Mouse (Mus musculus): ENCODE measurements around the gene Rwdd4a. TPM values are rescaled to one million over a fixed set of nuclear protein-coding genes. Genes with fewer than 3 reads are reported as not detected.

Rwdd4a gene
- polyA plus RNA-seq, 1 experiment from 2014 or later = 58.2 TPM

DNA sequence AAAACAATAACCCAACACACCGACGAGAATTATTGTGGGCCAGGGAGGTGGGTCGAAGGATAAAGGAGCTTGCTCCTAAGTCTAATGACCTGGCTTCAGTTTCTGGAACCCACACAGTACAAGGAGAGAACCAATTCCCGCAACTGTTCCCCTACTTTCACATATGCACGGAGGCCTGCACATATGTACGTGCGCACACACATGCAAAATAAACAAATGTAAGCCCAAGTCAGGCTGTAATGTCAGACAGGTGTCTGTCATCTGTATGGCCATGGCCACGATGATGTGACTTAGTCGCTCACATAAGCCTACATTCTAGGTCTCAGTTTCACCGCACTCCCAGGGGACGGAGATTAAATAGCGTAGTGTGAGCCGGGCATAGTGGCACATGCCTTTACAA, 30.9 kb upstream of the Rwdd4a start:
- H3K36me3 ChIP-seq (ENCODE audit: insufficient read depth, low read length) = peaks cover 50% of the 10 kb centered on the region
- TF ChIP-seq CTCF (IDR thresholded peaks at IDR 0.05; ENCODE audit: low read depth) = no peak
- no peak overlapping the region for H3K27ac ChIP-seq
- no peak overlapping the region for H3K9ac ChIP-seq (ENCODE audit: low read depth, low read length)
- H3K27me3 ChIP-seq (ENCODE audit: insufficient read depth, low read length) = no peaks in the 10 kb centered on the region
- ATAC-seq (replicated peaks; ENCODE audit: low FRiP score, low read depth) (no peak), DNase-seq (ENCODE audit: low spot score) (no peak)
- H3K4me3 ChIP-seq (replicated peaks; ENCODE audit: low read depth, low read length) = no peak overlapping the region
- WGBS = 96% methylated on average over 13 of the region's 13 CpGs
- H3K9me3 ChIP-seq (replicated peaks; ENCODE audit: low read length) = no peaks in the 10 kb centered on the region
- H3K4me1 ChIP-seq (replicated peaks; ENCODE audit: insufficient read depth, low read length) = no peaks in the 10 kb centered on the region
- no peak overlapping the region for H3K4me2 ChIP-seq (ENCODE audit: low read length)

DNA sequence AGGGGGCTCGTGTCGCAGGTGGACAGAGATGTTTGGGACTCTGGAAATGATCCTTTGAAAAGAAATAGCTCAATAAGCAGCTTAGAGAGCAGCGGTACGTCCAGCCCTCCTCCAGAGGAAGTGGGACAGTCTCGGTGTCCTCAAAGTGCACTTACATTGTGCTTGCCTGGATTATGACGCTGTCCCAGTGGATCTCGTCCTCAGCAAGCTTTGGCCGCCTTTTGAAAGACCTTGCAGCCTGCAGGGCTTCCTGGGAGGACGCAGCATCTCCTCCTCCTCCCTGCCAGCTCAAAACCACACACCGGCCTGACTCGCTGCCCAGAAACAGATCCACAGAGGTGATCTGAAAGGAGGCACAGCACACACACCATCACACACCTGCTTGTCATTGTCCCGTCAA, 28.0 kb upstream of the Rwdd4a start:
- Histone ChIP-seq H3K4me3 (replicated peaks; ENCODE audit: low read depth, low read length) (no peak overlapping the region), H3K4me1 (replicated peaks; ENCODE audit: insufficient read depth, low read length) (no peaks in the 10 kb centered on the region), H3K36me3 (ENCODE audit: insufficient read depth, low read length) (peaks cover 48% of the 10 kb centered on the region), H3K27ac (no peak overlapping the region), H3K9ac (ENCODE audit: low read depth, low read length) (no peak overlapping the region), H3K9me3 (replicated peaks; ENCODE audit: low read length) (no peaks in the 10 kb centered on the region), H3K27me3 (ENCODE audit: insufficient read depth, low read length) (no peaks in the 10 kb centered on the region), H3K4me2 (ENCODE audit: low read length) (no peak overlapping the region)
- no peak for DNase-seq (ENCODE audit: low spot score)
- no peak for TF ChIP-seq CTCF (IDR thresholded peaks at IDR 0.05; ENCODE audit: low read depth)
- 91% methylated on average over 12 of the region's 12 CpGs for WGBS
- no peak for ATAC-seq (replicated peaks; ENCODE audit: low FRiP score, low read depth)

DNA sequence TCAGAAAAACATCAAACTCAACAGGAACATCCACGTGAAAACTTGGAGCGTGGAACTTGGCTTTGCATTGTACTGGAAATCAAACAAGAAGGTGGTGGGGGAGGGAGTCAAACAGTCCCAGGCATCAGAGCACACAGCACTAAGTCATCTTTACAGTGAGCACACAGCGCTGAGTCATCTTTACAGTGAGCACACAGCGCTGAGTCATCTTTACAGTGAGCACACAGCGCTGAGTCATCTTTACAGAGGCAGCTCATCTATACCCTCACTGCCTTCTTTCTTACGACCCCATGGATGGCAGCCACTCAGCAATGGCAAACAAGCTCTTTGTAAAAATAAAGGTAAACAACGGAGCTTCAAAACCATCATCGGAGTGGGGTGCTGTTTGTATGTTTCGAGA, 22.5 kb upstream of the Rwdd4a start:
- Histone ChIP-seq H3K4me3 (replicated peaks; ENCODE audit: low read depth, low read length) (no peak overlapping the region), H3K4me1 (replicated peaks; ENCODE audit: insufficient read depth, low read length) (no peaks in the 10 kb centered on the region), H3K9me3 (replicated peaks; ENCODE audit: low read length) (no peaks in the 10 kb centered on the region), H3K9ac (ENCODE audit: low read depth, low read length) (no peak overlapping the region), H3K27ac (no peak overlapping the region), H3K4me2 (ENCODE audit: low read length) (no peak overlapping the region), H3K36me3 (ENCODE audit: insufficient read depth, low read length) (peaks cover 40% of the 10 kb centered on the region), H3K27me3 (ENCODE audit: insufficient read depth, low read length) (no peaks in the 10 kb centered on the region)
- ATAC-seq (replicated peaks; ENCODE audit: low FRiP score, low read depth) = no peak
- TF ChIP-seq CTCF (IDR thresholded peaks at IDR 0.05; ENCODE audit: low read depth) = no peak
- DNase-seq (ENCODE audit: low spot score) = no peak
- 88% methylated on average over 9 of the region's 9 CpGs for WGBS

DNA sequence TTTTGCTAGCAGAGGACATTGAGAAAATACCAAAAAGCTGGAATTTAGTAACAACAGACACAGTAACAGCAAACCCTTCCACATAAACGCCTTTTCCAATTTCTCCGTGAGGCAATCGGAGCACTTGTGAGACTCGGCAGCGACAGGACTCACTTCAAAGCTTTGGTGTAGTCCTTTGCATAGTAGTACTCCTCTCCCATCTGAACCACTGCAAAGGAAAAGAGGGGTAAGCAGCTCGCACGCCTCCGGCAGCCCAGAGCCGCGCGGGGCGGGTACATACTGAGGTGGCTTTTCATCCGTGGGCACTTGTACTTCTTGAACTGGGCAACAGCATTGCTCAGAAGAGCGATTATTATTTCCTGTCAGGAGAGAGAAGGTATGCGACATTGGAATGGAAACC, 19.9 kb upstream of the Rwdd4a start:
- H3K9me3 ChIP-seq (replicated peaks; ENCODE audit: low read length) = no peaks in the 10 kb centered on the region
- DNase-seq (ENCODE audit: low spot score) (no peak), ATAC-seq (replicated peaks; ENCODE audit: low FRiP score, low read depth) (no peak)
- H3K36me3 ChIP-seq (ENCODE audit: insufficient read depth, low read length) = peaks cover 48% of the 10 kb centered on the region
- WGBS = 97% methylated on average over 15 of the region's 15 CpGs
- no peak for TF ChIP-seq CTCF (IDR thresholded peaks at IDR 0.05; ENCODE audit: low read depth)
- no peak overlapping the region for H3K9ac ChIP-seq (ENCODE audit: low read depth, low read length)
- H3K27me3 ChIP-seq (ENCODE audit: insufficient read depth, low read length) = no peaks in the 10 kb centered on the region
- no peak overlapping the region for H3K4me3 ChIP-seq (replicated peaks; ENCODE audit: low read depth, low read length)
- H3K4me1 ChIP-seq (replicated peaks; ENCODE audit: insufficient read depth, low read length) = no peaks in the 10 kb centered on the region
- no peak overlapping the region for H3K27ac ChIP-seq
- H3K4me2 ChIP-seq (ENCODE audit: low read length) = no peak overlapping the region

DNA sequence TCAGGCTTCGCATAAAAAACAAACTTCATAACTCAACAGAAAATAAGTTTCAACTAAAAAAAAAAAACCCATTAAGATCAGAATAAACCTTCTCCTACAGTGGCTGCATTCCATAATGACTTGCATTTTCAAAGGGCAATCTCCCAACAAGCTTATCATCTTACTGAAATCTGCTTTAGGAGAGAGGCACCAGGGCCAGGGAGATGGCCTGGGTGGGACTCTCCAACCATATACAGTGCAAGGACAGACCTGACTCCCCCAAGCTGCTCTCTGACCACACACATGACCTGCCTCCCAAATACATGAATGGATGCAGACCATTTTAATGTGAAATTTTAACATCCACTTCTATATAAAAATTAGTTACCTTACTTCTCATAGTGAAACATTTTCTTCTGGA, 5.4 kb upstream of the Rwdd4a start:
- no peak overlapping the region for H3K9ac ChIP-seq (ENCODE audit: low read depth, low read length)
- peaks cover 39% of the 10 kb centered on the region for H3K36me3 ChIP-seq (ENCODE audit: insufficient read depth, low read length)
- 85% methylated on average over 1 of the region's 1 CpGs for WGBS
- H3K4me1 ChIP-seq (replicated peaks; ENCODE audit: insufficient read depth, low read length) = peaks cover 6% of the 10 kb centered on the region
- no peaks in the 10 kb centered on the region for H3K27me3 ChIP-seq (ENCODE audit: insufficient read depth, low read length)
- no peak overlapping the region for H3K4me2 ChIP-seq (ENCODE audit: low read length)
- H3K4me3 ChIP-seq (replicated peaks; ENCODE audit: low read depth, low read length) = no peak overlapping the region
- H3K9me3 ChIP-seq (replicated peaks; ENCODE audit: low read length) = no peaks in the 10 kb centered on the region
- H3K27ac ChIP-seq = no peak overlapping the region
- DNase-seq (ENCODE audit: low spot score) = no peak
- ATAC-seq (replicated peaks; ENCODE audit: low FRiP score, low read depth) = no peak
- no peak for TF ChIP-seq CTCF (IDR thresholded peaks at IDR 0.05; ENCODE audit: low read depth)

DNA sequence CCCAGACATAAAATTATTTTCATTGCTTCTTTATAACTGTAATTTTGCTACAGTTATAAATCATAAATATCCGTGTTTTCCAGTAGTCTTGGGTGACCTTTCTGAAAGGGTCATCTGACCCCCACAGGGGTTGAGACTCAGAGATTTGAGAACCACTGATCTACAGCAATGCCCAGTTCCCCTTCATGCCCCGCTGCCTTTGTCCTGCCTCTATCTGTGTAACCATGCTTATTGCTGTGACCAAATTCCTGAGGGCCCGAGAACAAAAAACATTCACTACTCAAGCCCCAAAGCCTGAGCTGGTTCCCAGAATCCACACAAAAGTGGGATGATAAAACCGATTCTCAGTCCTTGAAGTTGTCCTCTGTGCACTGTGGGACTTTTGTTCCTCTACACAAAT, 4.9 kb downstream of the Rwdd4a start:
- no peaks in the 10 kb centered on the region for H3K9me3 ChIP-seq (replicated peaks; ENCODE audit: low read length)
- WGBS = 66% methylated on average over 4 of the region's 4 CpGs
- H3K27ac ChIP-seq = no peak overlapping the region
- H3K36me3 ChIP-seq (ENCODE audit: insufficient read depth, low read length) = peaks cover 3% of the 10 kb centered on the region; the same call in 1 of the 2 replicates
- no peak for ATAC-seq (replicated peaks; ENCODE audit: low FRiP score, low read depth)
- no peak overlapping the region for H3K4me2 ChIP-seq (ENCODE audit: low read length)
- no peaks in the 10 kb centered on the region for H3K27me3 ChIP-seq (ENCODE audit: insufficient read depth, low read length)
- H3K4me3 ChIP-seq (replicated peaks; ENCODE audit: low read depth, low read length) = no peak overlapping the region
- H3K9ac ChIP-seq (ENCODE audit: low read depth, low read length) = no peak overlapping the region
- peaks cover 4% of the 10 kb centered on the region; the same call in 1 of the 2 replicates for H3K4me1 ChIP-seq (replicated peaks; ENCODE audit: insufficient read depth, low read length)
- peak; percentile 14 for DNase-seq (ENCODE audit: low spot score)
- TF ChIP-seq CTCF (IDR thresholded peaks at IDR 0.05; ENCODE audit: low read depth) = no peak

DNA sequence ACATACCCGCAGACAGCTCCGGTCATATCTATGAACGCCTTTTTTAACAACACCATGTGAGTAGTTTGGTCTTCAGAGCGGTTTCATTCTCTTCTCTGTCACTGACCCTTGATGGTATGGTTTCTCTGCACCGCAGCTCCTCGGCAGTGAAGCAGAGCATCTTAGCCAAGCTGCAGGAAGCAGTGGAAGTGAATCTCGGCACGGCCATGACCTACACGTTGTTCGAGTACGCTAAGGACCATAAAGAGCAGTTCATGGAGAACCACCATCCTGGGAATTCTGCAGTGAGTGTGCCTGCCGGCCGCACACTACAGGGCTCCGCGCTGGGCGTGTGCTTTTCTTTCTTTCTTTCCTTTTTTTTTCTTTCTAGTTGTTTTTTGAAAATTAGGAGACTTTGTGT, 9.3 kb downstream of the Rwdd4a start:
- ATAC-seq (replicated peaks; ENCODE audit: low FRiP score, low read depth) = no peak
- H3K9ac ChIP-seq (ENCODE audit: low read depth, low read length) = no peak overlapping the region
- no peak overlapping the region for H3K4me3 ChIP-seq (replicated peaks; ENCODE audit: low read depth, low read length)
- H3K4me2 ChIP-seq (ENCODE audit: low read length) = no peak overlapping the region
- H3K4me1 ChIP-seq (replicated peaks; ENCODE audit: insufficient read depth, low read length) = no peaks in the 10 kb centered on the region
- no peak for DNase-seq (ENCODE audit: low spot score)
- H3K36me3 ChIP-seq (ENCODE audit: insufficient read depth, low read length) = peaks cover 28% of the 10 kb centered on the region; the same call in 1 of the 2 replicates
- no peak overlapping the region for H3K27ac ChIP-seq
- no peaks in the 10 kb centered on the region for H3K9me3 ChIP-seq (replicated peaks; ENCODE audit: low read length)
- 91% methylated on average over 16 of the region's 16 CpGs for WGBS
- TF ChIP-seq CTCF (IDR thresholded peaks at IDR 0.05; ENCODE audit: low read depth) = no peak
- no peaks in the 10 kb centered on the region for H3K27me3 ChIP-seq (ENCODE audit: insufficient read depth, low read length)
